Mouse (Mus musculus) embryonic stem cell, embryonic (primary cell): ENCODE data around the gene Nipsnap2.
"Not testable (repeated sequence)": the region's sequence is repeated elsewhere in the genome, so short reads cannot be mapped to it uniquely, and the experiment has no call there.

Experiments used
- CTCF ChIA-PET, 4 experiments: fragments of 300-600 bp in 2 of 4; fragments of 350-600 bp in 2 of 4; sonication (Branson Sonifier 250); formaldehyde crosslinking; loops; one replicate each; lab custom pipeline; 2022; ENCODE audit warnings: inconsistent platforms in 2 of 4; lab: Charles Lee
- POLR2A ChIA-PET, 4 experiments: fragments of 300-600 bp in 2 of 4; fragments of 350-600 bp in 2 of 4; sonication (Branson Sonifier 250); formaldehyde crosslinking; loops; one replicate each; lab custom pipeline; 2022; ENCODE audit warnings: antibody characterized with exemption in 4 of 4, inconsistent platforms in 1 of 4; lab: Charles Lee

Gene Nipsnap2

DNA sequence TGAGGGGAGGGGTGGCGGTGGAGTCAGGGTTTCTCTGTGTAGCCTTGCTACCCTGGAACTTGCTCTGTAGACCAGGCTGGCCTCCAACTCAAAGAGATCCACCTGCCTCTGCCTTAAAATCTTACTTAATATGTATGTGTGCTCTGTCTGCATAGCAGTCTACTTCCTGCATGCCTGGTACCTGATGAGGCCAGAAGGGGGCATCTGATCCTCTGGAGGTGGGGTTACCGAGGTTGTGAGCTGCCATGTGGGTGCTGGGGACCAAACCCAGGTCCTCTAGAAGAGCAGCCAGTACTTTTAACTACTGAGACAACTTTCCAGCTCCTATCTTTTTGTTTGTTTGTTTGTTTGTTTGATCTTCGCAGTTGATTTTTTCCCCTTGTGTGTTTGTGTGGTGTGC, 55.3 kb downstream of the Nipsnap2 start:
- ChIA-PET CTCF (interaction anchor here in 3 of 4 experiments (0.6 to 2.4 kb wide), 9 partner anchors 23 to 229 kb away, joined by 3 to 6 read pairs (median 3); partner anchors contain the start of genes Nipsnap2 (in 1 of the 3) and Sumf2 (in 1 of the 3)), POLR2A (interaction anchor here in 3 of 4 experiments (0.6 to 6.9 kb wide), 35 partner anchors 7 to 761 kb away, joined by 3 to 112 read pairs (median 8); partner anchors contain the start of genes Sumf2 (in 3 of the 3), Chchd2 (in 2 of the 3), Nipsnap2 (in 2 of the 3) and Psph (in 1 of the 3))

GRCm38 (mm10) chr5:129782211-129782610, 57.3 kb downstream of the Nipsnap2 start:
- ChIA-PET CTCF (interaction anchor here in 2 of 4 experiments (1.1 to 1.3 kb wide), 2 partner anchors 38 to 65 kb away, joined by 3 read pairs; partner anchors contain the start of gene Sumf2 (in 1 of the 2)), POLR2A (interaction anchor here in 3 of 4 experiments (0.6 to 6.9 kb wide), 6 partner anchors 15 to 612 kb away, joined by 3 to 112 read pairs (median 6); partner anchors contain the start of genes Chchd2 (in 1 of the 3) and Sumf2 (in 1 of the 3))

DNA sequence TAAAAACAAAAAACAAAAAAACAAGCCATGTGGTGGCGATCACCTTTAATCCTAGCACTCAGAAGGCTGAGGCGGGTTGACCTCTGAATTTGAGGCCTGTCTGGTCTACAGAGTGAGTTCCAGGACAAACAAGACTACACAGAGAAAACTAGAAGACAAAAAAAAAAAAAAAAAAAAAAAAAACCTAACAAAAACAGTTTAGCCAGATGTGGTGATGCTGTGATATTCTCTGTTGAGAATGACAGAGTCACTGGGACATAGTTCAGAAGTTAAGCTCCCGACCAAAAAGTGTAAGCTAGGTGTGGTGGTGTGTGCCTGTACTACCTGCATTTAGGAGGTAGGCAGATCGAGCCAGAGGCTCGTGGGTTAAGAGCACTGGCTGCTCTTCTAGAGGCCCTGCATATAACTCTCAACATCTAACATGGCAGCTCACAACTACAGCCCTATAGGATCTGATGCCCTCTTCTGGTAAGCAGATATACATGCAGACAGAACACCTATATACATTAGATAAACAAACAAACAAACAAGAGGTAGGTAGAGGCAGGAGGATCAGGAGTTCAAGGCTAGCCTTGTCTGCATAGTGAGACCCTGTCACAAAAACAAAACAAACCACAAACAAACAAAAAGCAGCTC, 60.5 kb downstream of the Nipsnap2 start:
- ChIA-PET CTCF (interaction anchor here in 3 of 4 experiments (0.6 to 1.4 kb wide), 7 partner anchors 23 to 199 kb away, joined by 3 to 6 read pairs (median 4); partner anchors contain the start of genes Chchd2 (in 1 of the 3) and Sumf2 (in 1 of the 3)), POLR2A (interaction anchor here in 3 of 4 experiments (0.7 to 10.2 kb wide), 23 partner anchors 8 to 487 kb away, joined by 3 to 395 read pairs (median 9); partner anchors contain the start of genes Chchd2 (in 3 of the 3), Sumf2 (in 3 of the 3), Nipsnap2 (in 2 of the 3) and Zfp11 (in 1 of the 3))

DNA sequence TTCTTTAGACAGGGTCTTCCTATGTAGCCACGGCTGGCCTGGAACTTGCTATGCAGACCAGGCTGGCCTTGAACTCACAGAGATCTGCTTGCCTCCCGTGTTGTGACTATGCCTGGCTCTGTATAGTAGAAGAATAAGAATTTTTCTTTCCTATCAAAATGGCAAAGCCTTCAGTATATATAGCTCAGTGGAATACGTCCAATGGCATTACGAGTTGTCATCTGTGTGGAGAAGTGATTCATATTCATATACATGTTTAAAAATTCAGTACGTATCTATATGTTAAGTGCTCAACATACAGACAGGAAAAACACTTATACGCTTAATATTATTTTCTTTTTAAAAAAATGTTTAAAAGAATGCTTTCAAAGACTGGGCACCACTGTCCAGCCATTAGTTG, 61.3 kb downstream of the Nipsnap2 start:
- ChIA-PET CTCF (interaction anchor here in 2 of 4 experiments (1.0 to 1.7 kb wide), 9 partner anchors 24 to 625 kb away, joined by 3 to 8 read pairs (median 4); partner anchors contain the start of genes Chchd2 (in 1 of the 2), Nipsnap2 (in 1 of the 2) and Sumf2 (in 1 of the 2)), POLR2A (interaction anchor here (0.6 to 10.2 kb wide), 60 partner anchors 8 to 721 kb away, joined by 3 to 395 read pairs (median 4); partner anchors contain the start of genes Chchd2 (in 3 of the 4), Sumf2 (in 3 of the 4), Nipsnap2 (in 1 of the 4) and Nupr1l (in 1 of the 4))

DNA sequence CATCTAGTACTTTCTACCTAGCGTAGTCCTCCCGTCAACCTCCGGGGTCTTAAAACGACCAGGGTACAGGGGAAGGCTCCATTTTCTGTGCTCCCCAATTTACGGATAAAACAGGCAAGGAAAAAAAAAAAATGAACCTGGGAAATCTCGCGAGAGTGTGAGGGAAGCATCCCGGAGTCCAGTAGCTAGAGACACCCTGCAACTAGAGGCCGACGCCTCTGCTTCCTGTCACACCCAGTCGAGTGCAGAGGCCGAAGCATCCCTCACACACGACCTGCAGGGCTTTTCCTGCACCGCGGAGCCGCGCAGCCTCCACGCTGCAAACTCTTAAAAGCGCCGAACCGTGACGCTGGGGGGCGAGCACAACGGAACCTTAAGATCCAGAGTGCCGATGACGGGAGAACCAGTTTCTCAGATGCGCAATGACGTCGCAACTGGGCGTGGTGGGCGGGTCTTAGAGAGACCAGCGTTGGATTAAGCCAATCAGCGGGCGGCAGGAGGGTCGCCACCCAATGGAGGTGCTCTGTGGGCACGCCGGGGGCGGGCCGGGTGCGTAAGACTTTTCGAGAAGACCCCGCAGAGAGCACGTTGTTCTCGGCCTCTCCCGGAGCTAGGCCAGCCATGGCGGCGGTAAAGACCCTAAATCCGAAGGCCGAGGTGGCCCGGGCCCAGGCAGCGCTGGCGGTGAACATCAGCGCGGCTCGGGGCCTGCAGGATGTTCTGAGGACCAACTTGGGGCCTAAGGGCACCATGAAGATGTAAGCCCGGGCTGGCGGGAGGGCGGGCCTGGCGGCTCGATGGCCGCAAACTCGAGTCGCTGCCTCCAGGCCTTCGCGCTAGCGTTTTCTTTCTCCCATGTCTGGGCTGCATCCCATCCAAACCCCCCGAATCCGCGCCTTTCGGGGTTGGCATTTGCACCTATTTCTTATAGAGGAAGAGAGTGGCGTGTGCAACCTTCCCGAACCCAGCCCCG, 62.2 kb downstream of the Nipsnap2 start, which contains the start of gene Psph:
Gene Psph, minus strand, starts transcription at position 632 of the 973 bp plus-strand sequence.
- ChIA-PET POLR2A (interaction anchor here (0.6 to 10.2 kb wide), 70 partner anchors 8 to 722 kb away, joined by 3 to 395 read pairs (median 3); partner anchors contain the start of genes Sumf2 (in 4 of the 4), Chchd2 (in 3 of the 4), Nipsnap2 (in 2 of the 4) and Nupr1l (in 1 of the 4)), CTCF (interaction anchor here in 3 of 4 experiments (0.7 to 1.7 kb wide), 8 partner anchors 60 to 626 kb away, joined by 3 to 8 read pairs (median 4); partner anchors contain the start of genes Chchd2 (in 1 of the 3), Nipsnap2 (in 1 of the 3) and Sumf2 (in 1 of the 3))

GRCm38 (mm10) chr5:129787818-129788593, 63.1 kb downstream of the Nipsnap2 start:
- POLR2A ChIA-PET, result interaction anchor here (0.6 to 10.2 kb wide), 42 partner anchors 9 to 633 kb away, joined by 3 to 395 read pairs (median 5); partner anchors contain the start of genes Sumf2 (in 4 of the 4), Chchd2 (in 3 of the 4), Nipsnap2 (in 1 of the 4) and Nupr1l (in 1 of the 4)
- CTCF ChIA-PET, result interaction anchor here in 2 of 4 experiments (1.0 to 1.7 kb wide), 4 partner anchors 58 to 434 kb away, joined by 3 to 8 read pairs (median 4); partner anchors contain the start of genes Sumf2 (in 2 of the 2) and Nipsnap2 (in 1 of the 2)

DNA sequence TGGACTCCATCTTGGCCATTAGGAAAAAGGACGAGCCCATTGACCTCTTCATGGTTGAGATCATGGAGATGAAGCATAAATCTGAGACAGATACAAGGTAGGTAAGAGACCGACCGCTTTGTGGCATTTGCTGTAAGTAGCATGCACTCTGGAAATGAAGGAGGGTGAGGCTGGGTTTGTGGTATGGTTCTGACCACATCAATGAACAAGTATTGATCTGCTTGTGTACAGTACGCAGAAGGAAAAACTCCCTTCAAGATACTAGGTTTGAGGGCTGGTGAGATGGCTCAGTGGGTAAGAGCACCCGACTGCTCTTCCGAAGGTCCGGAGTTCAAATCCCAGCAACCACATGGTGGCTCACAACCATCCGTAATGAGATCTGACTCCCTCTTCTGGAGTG, 65.7 kb downstream of the Nipsnap2 start:
- POLR2A ChIA-PET, result interaction anchor here (1.3 to 10.2 kb wide), 12 partner anchors 10 to 97 kb away, joined by 4 to 395 read pairs (median 10); partner anchors contain the start of genes Sumf2 (in 4 of the 4) and Chchd2 (in 2 of the 4)

More for the DNA sequence above, 65.7 kb downstream of the Nipsnap2 start:
- CTCF ChIA-PET, result not testable (repeated sequence)
